ENCODE assay signal across 19 mouse cellular contexts in genomic region chr2:74463407-74463806, GRCm38 (mm10).
DNase-seq lines count a peak whose midpoint lies in the region; TF ChIP-seq lines count a peak whose summit lies in the region.
"Had no signal": no experiment of that assay in that cellular context is flagged by ENCODE, and none has a peak within 500 bp of the region (broad histone marks: within the 10 kb centered on the region; RNA-seq: fewer than 3 reads in every experiment).

No protein-coding gene starts in this region.

- peaks cover 2% of the 10 kb centered on the region for H3K4me1 ChIP-seq in cortical plate, adult 2 months (ENCODE audit: control insufficient read depth, insufficient read depth, low read length)
- H3K4me1 ChIP-seq: forebrain, embryonic 13.5 days; hindbrain, embryonic 12.5 days; hindbrain, embryonic 15.5 days had no signal

- TF ChIP-seq POLR2A in cortical plate, adult 2 months (IDR thresholded peaks at IDR 0.05; ENCODE audit: extremely low read depth, insufficient read depth, low read length) = no peak

- DNase-seq in frontal cortex, adult 2 months (ENCODE audit: extremely low spot score in 1 of 2, low spot score in 1 of 2) = peak; percentile 5 to 19
- DNase-seq in frontal cortex, postnatal 25 days (ENCODE audit: low spot score in 2 of 2) = no peak
- peak; percentile 19 for DNase-seq in left cerebral cortex, adult 11 months (ENCODE audit: low spot score)
- no peak for DNase-seq in left cerebral cortex, postnatal 4 days
- DNase-seq in brain, adult 2 months (ENCODE audit: low read depth, low spot score) = peak; percentile 62
- no peak for DNase-seq in adrenal gland, postnatal 10 days
- DNase-seq: adrenal gland, adult 2 months; adrenal gland, postnatal 25 days; cerebellum, adult 18-20 months; cerebellum, adult 9-10 months; cerebellum, postnatal 14 days; embryo, embryonic 11 days; gastrocnemius, postnatal 10 days; heart, adult 11 months had no signal

- H3K27ac ChIP-seq in cortical plate, adult 2 months (ENCODE audit: insufficient read depth, low read length) = peak overlapping the region; percentile 21; the same call in 1 of the 2 replicates
- H3K27ac ChIP-seq: forebrain, embryonic 10.5 days; forebrain, embryonic 13.5 days; hindbrain, embryonic 12.5 days; hindbrain, embryonic 15.5 days had no signal

- no peak for TF ChIP-seq CTCF in cortical plate, adult 2 months (IDR thresholded peaks at IDR 0.05; ENCODE audit: extremely low read depth, insufficient read depth, low read length)

- intact Hi-C loops in left cerebral cortex, postnatal 4 days (cut with DNase I) = no loop called here

- no peak overlapping the region for H3K4me3 ChIP-seq in cortical plate, adult 2 months (ENCODE audit: insufficient read depth, low read length)
- H3K4me3 ChIP-seq: forebrain, embryonic 10.5 days; forebrain, embryonic 13.5 days; hindbrain, embryonic 12.5 days; hindbrain, embryonic 15.5 days had no signal

Comparison
In these comparisons a context has a peak if more than half of its experiments do, and no peak if none do; other contexts are left out.
1. DNase-seq: peak in frontal cortex, adult 2 months (2 of 2), left cerebral cortex, adult 11 months (single experiment) and brain, adult 2 months (single experiment); none in frontal cortex, postnatal 25 days (0 of 2), left cerebral cortex, postnatal 4 days (single experiment) and adrenal gland, postnatal 10 days (single experiment).